Comparison of ENCODE assay signal across 7 mouse cellular contexts in genomic region chr4:40844251-40844721, GRCm38 (mm10). TPM values are rescaled to one million over a fixed set of nuclear protein-coding genes. Genes with fewer than 3 reads are reported as not detected.
DNase-seq lines count a peak whose midpoint lies in the region; ATAC-seq and TF ChIP-seq lines count a peak whose summit lies in the region.

No protein-coding gene starts in this region.

- peaks cover 24% of the 10 kb centered on the region for H3K4me1 ChIP-seq in embryonic facial prominence, embryonic 12.5 days
- peaks cover 97% of the 10 kb centered on the region for H3K4me1 ChIP-seq in heart, postnatal 0 days (ENCODE audit: control insufficient read depth, insufficient read depth)
- H3K4me1 ChIP-seq in limb, embryonic 15.5 days, result peaks cover 47% of the 10 kb centered on the region

- 12% methylated on average over 5 of the region's 5 CpGs for WGBS in embryonic facial prominence, embryonic 12.5 days
- 3% methylated on average over 5 of the region's 5 CpGs for WGBS in heart, postnatal 0 days
- 11% methylated on average over 5 of the region's 5 CpGs for WGBS in limb, embryonic 15.5 days

- TF ChIP-seq CTCF in heart, postnatal 0 days (IDR thresholded peaks at IDR 0.05; ENCODE audit: low read depth), result peak; percentile 20; the same call in 1 of the 2 replicates

- H3K27ac ChIP-seq in embryonic facial prominence, embryonic 12.5 days, result peak overlapping the region; percentile 76
- peak overlapping the region; percentile 97 for H3K27ac ChIP-seq in heart, postnatal 0 days (ENCODE audit: low read depth)
- H3K27ac ChIP-seq in limb, embryonic 15.5 days, result peak overlapping the region; percentile 89

- peak; percentile 36 for DNase-seq in ovary, postnatal 36 days (ENCODE audit: low spot score)
- DNase-seq in ovary, postnatal 10 days (ENCODE audit: low spot score), result no peak
- DNase-seq in heart, postnatal 0 days (ENCODE audit: low spot score), result peak; percentile 77
- no peak for DNase-seq in urinary bladder, adult 2 months (ENCODE audit: low spot score)

- no peak overlapping the region for H3K4me2 ChIP-seq in embryonic facial prominence, embryonic 12.5 days (replicated peaks)
- peak overlapping the region; percentile 28; the same call in 1 of the 2 replicates for H3K4me2 ChIP-seq in heart, postnatal 0 days (ENCODE audit: low read depth, low read length)
- 0 out of 2 replicates have a peak overlapping the region, but pooled peaks have one; percentile 2 for H3K4me2 ChIP-seq in limb, embryonic 15.5 days

- no peaks in the 10 kb centered on the region for H3K36me3 ChIP-seq in embryonic facial prominence, embryonic 12.5 days
- H3K36me3 ChIP-seq in heart, postnatal 0 days (replicated peaks; ENCODE audit: control insufficient read depth, insufficient read depth, low read length), result no peaks in the 10 kb centered on the region; the same call in 1 of the 2 replicates
- H3K36me3 ChIP-seq in limb, embryonic 15.5 days, result no peaks in the 10 kb centered on the region

- no peak overlapping the region for H3K9ac ChIP-seq in embryonic facial prominence, embryonic 12.5 days
- no peak overlapping the region for H3K9ac ChIP-seq in heart, postnatal 0 days (replicated peaks; ENCODE audit: low read depth, low read length)
- no peak overlapping the region for H3K9ac ChIP-seq in limb, embryonic 15.5 days

- no peaks in the 10 kb centered on the region for H3K27me3 ChIP-seq in embryonic facial prominence, embryonic 12.5 days
- H3K27me3 ChIP-seq in heart, postnatal 0 days (ENCODE audit: control insufficient read depth, insufficient read depth, low read length), result no peaks in the 10 kb centered on the region
- H3K27me3 ChIP-seq in limb, embryonic 15.5 days, result no peaks in the 10 kb centered on the region

- 0 out of 2 replicates have a peak, but pooled peaks have one; percentile 61 for ATAC-seq in embryonic facial prominence, embryonic 12.5 days (ENCODE audit: insufficient number of reproducible peaks, insufficient read depth, low FRiP score, low TSS enrichment)
- peak; percentile 51 for ATAC-seq in heart, postnatal 0 days (ENCODE audit: insufficient read depth, low read depth)
- peak; percentile 79 for ATAC-seq in limb, embryonic 15.5 days (ENCODE audit: insufficient number of reproducible peaks, low FRiP score, low TSS enrichment, low read depth)
- ATAC-seq in monocyte, adult 5-6 weeks (replicated peaks; ENCODE audit: insufficient number of reproducible peaks, low FRiP score, low TSS enrichment, poor library complexity, severe bottlenecking), result peak; percentile 78

- H3K4me3 ChIP-seq in embryonic facial prominence, embryonic 12.5 days, result no peak overlapping the region
- no peak overlapping the region for H3K4me3 ChIP-seq in heart, postnatal 0 days (ENCODE audit: low read depth, low read length)
- H3K4me3 ChIP-seq in limb, embryonic 15.5 days, result no peak overlapping the region

- no peaks in the 10 kb centered on the region for H3K9me3 ChIP-seq in embryonic facial prominence, embryonic 12.5 days
- H3K9me3 ChIP-seq in heart, postnatal 0 days (replicated peaks; ENCODE audit: control insufficient read depth, low read length), result no peaks in the 10 kb centered on the region
- no peaks in the 10 kb centered on the region for H3K9me3 ChIP-seq in limb, embryonic 15.5 days

- TF ChIP-seq EP300 in heart, postnatal 0 days (IDR thresholded peaks at IDR 0.05; ENCODE audit: low read depth), result no peak

RNA-seq across cellular contexts. Expression of gene B4galt1, which starts 9.5 kb away (rescaled TPM):
- 34.4 and 37.9 TPM in 2 replicates for polyA plus RNA-seq in embryonic facial prominence, embryonic 12.5 days (2016; fragmentation: Nextera tagmentation; extraction: Ambion mirVana)
- total RNA-seq in heart, postnatal 0 days (2014; rRNA removed; ENCODE audit: low replicate concordance), result 125 and 129 TPM in 2 replicates
- polyA plus RNA-seq in heart, postnatal 0 days (2015; fragmentation: Nextera tagmentation; extraction: Ambion mirVana), result 49.6 and 50.3 TPM in 2 replicates
- polyA plus RNA-seq in limb, embryonic 15.5 days (2015; fragmentation: Nextera tagmentation; extraction: Ambion mirVana), result 50.3 and 58.1 TPM in 2 replicates
- total RNA-seq in monocyte, adult 5-6 weeks (2017), result 27.7 to 60.9 TPM (median 40.1 TPM) in 3 replicates
- 55.9 and 66.7 TPM in 2 replicates for polyA plus RNA-seq in urinary bladder, adult 2 months (2012; rRNA removed)

Comparison
In these comparisons a context has a peak if more than half of its experiments do, and no peak if none do; other contexts are left out.
1. DNase-seq: peak in ovary, postnatal 36 days (single experiment) and heart, postnatal 0 days (single experiment); none in ovary, postnatal 10 days (single experiment) and urinary bladder, adult 2 months (single experiment).
2. Peak in every context shown above with its lines, with median percentiles within 50 percentile points of each other: ATAC-seq and H3K27ac ChIP-seq.